Mouse (Mus musculus): ENCODE results near the gene Galnt18.

Galnt18 gene

GRCm38 (mm10) chr7:111492242-111492949 is 287.4 kb downstream of the Galnt18 start:
- DNase-seq (ENCODE audit: extremely low read depth, insufficient read length, low spot score) = no peak

- no peak for DNase-seq (ENCODE audit: extremely low read depth, insufficient read length, low spot score)
These were observed 288.2 kb downstream of the Galnt18 start for GRCm38 (mm10) chr7:111491566-111491965.

GRCm38 (mm10) chr7:111486811-111487333 is 292.9 kb downstream of the Galnt18 start:
- no peak for DNase-seq (ENCODE audit: extremely low read depth, insufficient read length, low spot score)

DNA sequence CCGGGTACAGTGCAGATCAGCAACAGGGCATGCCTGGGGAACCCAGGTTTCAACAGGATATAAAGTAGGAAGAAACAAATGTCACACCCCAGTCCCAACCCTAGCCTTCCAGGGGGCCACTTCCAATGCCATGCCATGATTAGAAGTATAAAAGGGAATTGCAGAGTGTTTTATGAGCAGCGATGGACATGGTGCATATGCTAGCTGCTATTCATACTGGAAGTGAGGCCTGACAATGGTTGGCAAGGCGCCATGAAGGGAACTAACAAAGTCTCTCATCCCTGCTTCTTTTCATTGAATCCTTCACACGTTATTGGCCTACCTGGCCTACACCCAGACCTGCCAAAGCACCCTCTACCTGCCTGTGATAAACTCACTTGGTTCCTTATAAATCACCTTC is 295.9 kb downstream of the Galnt18 start:
- no peak for DNase-seq (ENCODE audit: extremely low read depth, insufficient read length, low spot score)

DNA sequence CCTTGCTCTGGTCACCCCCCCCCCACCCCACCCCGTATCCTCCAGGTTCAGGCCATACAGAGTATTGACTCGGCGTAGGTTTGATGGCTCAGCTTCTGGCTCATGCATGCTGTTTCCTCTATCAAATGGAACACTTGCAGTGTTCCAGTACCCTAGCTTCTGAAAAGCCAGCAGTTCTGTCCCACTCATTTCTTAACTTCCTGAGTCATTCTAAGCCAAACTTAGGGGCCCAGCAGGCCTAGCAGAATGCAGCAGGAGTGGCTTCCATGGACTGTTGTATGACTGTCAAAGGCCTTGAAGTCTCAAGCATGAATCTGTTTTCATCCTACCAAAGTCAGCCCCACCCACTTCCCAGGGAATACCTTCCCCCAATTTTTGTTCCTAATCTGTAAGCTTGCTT is 296.5 kb downstream of the Galnt18 start:
- no peak for DNase-seq (ENCODE audit: extremely low read depth, insufficient read length, low spot score)

DNA sequence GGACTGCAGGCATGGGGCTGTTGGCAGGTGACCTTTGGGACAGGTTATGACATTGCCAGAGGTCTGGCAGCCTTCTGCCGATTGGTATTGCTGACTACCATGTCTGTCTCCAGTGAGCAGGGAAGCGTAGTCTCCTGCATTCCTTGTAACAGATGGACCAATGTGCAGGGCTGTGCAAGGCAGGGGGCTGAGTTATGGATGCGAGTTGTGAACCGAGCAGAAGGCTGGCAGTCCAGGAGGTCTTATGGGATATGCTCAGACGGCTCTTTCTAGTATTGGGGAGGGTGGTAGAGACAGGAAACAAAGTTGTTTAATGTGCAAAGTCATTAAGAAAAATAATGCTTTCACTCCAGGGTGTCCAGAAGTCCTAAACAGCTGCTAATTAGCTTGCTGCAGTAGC is 312.1 kb downstream of the Galnt18 start:
- DNase-seq (ENCODE audit: extremely low read depth, insufficient read length, low spot score) = no peak

DNA sequence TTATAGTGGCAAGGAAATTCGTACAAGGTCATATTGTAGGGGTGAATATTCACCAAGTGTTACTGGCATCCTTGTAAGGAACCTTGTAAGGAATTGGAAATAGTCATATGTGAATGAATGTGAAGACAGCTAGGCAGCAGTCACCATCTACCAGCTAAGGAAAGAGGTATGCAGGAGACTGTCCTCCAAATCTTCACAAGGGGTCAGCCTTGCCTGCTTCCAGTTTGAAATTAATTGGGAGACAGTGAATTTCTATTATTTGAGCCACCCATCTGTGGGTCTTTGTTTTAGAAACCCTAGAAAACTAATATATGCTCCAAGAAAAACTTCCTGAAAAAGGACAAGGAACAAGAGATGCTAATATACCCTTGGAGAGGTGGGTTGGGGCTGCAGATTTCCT is 313.1 kb downstream of the Galnt18 start:
- no peak for DNase-seq (ENCODE audit: extremely low read depth, insufficient read length, low spot score)

DNA sequence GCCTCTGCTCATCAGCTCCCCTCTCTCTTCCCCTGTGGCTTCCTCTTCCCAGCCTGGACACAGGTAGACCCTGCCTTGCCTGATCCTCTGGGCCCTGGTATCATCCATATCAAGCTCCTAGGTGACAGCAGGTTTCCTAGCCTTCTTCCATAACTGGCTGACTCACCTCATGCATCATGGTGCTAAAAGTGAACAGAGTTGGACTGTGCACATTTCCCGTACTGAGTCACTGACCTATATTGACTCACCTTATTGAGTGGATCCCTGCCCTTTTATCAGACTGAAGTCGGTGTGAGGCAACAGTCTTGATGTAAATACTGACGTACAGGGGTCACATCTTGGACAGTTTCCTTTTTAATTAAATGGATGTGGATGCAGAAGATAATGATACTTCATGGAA is 313.7 kb downstream of the Galnt18 start:
- DNase-seq (ENCODE audit: extremely low read depth, insufficient read length, low spot score) = no peak

DNA sequence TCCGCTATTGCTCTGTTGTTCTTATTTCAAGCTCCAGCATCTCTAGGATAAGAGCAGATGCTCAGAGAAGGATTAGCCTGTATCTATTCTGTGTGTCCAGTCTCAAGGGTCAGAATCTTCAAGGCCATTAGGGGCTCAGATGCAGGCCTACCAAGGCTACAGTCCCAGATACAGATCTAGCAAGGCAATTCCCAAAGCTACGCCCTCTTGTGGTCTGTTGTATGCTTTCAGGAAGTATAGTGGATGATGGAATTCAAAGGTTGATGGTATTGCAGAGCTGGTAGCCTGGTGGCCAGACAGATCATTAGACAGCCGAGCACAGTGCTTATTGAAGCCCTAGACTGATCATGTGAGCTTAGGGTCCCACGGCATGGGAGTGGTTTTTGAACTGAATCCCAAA is 320.1 kb downstream of the Galnt18 start:
- no peak for DNase-seq (ENCODE audit: extremely low read depth, insufficient read length, low spot score)

- DNase-seq (ENCODE audit: extremely low read depth, insufficient read length, low spot score) = no peak
These were observed 323.8 kb downstream of the Galnt18 start for GRCm38 (mm10) chr7:111456007-111456406.

DNA sequence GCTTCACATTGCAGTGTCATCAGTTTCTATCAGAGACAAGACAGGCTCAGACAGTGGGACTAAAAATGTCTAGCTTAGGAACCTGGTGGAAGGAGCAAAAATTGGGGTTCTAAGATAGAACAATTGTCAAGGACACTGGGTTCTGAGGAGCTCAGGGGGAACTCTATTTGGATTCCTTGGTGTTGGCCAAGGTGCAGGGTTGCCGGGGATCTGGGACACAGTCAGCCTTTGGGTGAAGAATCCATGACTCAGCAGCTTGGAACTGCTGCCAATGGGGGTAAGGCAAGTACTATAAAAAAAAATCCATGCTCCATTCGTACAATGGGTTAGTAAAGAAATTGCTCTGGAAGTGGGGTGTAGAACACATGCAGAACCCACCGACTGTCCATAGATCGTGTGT is 324.2 kb downstream of the Galnt18 start:
- no peak for DNase-seq (ENCODE audit: extremely low read depth, insufficient read length, low spot score)

- DNase-seq (ENCODE audit: extremely low read depth, insufficient read length, low spot score) = no peak
These were observed 327.8 kb downstream of the Galnt18 start for GRCm38 (mm10) chr7:111452000-111452399.

DNA sequence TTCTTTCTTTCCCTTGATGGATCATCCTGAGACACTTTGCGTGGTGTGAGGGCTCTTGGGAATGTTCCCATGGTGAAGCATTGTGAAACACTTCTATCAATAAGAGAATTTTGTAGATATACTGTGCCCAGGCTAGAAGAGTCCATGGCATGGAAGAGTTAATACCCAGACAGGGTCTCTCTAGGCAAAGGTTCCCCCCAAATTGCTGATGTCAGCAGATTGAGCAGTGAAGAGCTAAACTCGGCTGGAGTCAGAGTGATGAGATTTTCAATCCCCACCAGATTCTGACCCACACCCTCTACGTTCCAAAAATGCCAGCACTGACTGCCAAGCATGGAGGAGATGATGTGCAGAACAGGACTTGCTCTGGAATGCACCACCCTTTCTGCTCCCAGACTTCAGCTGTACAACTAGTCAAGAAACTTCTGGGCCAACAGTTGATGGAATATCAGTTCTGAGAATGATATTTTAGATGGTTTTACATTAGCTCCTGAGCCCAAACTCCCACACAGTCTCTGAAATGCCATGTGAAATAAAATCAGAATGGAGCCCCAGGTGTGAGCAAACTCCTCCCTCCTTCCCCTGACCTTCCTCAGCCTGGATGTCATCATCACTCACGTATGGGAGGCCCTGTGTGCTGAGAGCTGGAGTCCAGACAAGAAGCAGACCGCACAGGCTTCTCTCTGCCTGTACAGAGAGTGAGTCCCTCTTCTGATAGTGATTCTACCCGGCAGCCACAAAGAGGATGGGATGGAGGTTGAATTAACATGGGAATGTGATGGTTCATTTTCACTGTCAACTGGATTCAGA is 329.3 kb downstream of the Galnt18 start:
- no peak for DNase-seq (ENCODE audit: extremely low read depth, insufficient read length, low spot score)

DNA sequence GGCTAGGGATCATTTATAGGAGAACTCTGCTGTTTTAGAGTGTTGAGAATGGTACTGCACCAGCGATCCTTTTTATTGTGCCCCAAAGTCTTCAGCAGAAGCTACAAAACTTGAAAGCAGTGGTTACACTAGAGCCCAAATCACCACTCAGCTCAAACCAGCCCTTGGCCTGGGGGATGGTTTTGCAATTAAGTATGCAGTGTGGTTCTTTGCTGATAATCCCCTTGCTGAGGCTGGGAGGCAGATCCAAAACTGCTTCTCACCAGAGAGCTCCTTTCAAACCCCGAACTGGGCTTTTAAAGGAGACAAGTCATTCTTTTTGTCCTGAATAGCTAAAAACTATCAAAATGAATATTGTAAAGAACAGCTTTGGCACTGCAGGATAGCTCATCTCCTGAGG is 346.6 kb downstream of the Galnt18 start:
- DNase-seq (ENCODE audit: extremely low read depth, insufficient read length, low spot score) = no peak

DNA sequence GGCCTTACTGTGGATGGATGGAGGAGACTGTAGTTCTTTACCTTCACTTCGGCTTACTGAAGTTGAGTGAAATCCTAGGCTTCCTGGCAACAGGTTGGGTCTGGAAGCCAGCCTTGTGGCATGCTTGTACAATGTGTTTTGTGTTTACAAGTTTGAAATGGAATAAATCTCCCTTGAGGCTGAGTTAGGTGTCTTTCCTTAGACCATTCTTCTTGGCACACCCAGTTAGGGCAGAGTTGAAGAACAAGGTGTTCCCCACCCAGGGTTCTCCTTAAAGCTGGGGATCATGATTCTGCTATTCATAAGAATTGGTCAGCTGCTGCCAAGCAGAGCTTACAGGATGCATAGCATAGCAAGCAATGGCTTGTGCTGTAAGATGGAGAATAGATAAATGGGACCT is 352.4 kb downstream of the Galnt18 start:
- DNase-seq (ENCODE audit: extremely low read depth, insufficient read length, low spot score) = no peak

All from 3134 (cell line).